Mouse (Mus musculus): ENCODE results near the gene Spr.

DNA sequence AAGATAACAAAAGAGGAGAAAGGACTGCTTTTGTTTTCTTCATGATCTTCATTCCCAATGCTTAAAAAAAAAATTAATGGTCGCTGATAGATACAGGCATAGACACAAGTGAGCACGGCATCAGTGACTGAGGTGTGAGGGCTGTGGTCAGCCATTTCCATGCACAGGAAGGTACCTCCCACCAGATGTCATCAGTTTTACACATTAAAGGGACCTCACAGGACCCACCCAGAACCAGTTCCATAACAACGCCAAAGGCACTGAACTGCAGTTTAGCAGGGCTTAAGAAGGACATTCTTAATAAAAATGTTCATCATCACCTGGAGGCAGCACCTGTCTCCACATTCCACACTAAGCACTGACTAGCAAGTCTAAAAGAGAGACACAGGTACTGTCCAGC lies 10.1 kb upstream of the Spr start:
- no peak for TF ChIP-seq POLR2A (IDR thresholded peaks at IDR 0.05; ENCODE audit: insufficient read depth, low read depth, low read length)
- no peak for TF ChIP-seq CTCF (IDR thresholded peaks at IDR 0.05; ENCODE audit: insufficient read depth, low read depth, low read length)
